Mouse (Mus musculus) activated CD4-positive, CD25-positive, alpha-beta regulatory T cell (primary cell): Measurements from ENCODE around the gene Nipsnap3a. TPM values are rescaled to one million over a fixed set of nuclear protein-coding genes. Genes with fewer than 3 reads are reported as not detected.

Experiments
- polyA plus RNA-seq, 2 experiments: library from polyadenylated mRNA; unstranded; fragments of 100-300 nt; shearing (Covaris generic); gene quantifications; one replicate each; pipeline ENCODE4 v1.2.1; 2017

Gene Nipsnap3a
- under 1 TPM in 1 of 2 experiments, not detected in 1; 0.66 TPM for polyA plus RNA-seq

GRCm38 (mm10) chr4:52989248-52989647 is at the start of gene Nipsnap3a:
Nipsnap3a (plus strand) TSS chr4:52989272.

DNA sequence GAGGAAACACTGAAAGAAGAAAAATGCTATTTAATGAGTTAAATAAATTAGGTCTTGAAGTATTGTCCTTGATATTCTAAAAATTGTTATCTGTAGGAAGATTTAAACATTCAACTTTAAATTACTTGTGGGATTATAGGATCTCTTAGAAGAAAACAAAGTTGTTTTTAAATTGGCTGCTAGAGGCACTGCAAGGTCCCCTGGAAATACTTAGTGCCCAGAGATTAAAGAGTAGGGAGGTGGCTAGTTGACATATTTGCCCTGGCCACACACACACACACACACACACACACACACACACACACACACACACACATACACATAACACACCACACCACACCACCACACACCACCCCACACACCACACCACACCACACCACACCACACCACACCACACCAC is 24.8 kb upstream of the Nipsnap3a start, which contains the start of gene Olfr270:
Olfr270 (plus strand) TSS at position 301 of the 400 bp plus-strand sequence.

GRCm38 (mm10) chr4:53011732-53012361 is 22.8 kb downstream of the Nipsnap3a start, which contains the start of gene Nipsnap3b:
Nipsnap3b (plus strand) TSS chr4:53011880.

Other genes with a start within 250 kb of the Nipsnap3a start
- under 1 TPM in 1 of 2 experiments, not detected in 1; 0.10 TPM for gene Olfr275, start 174.7 kb upstream of the Nipsnap3a start, polyA plus RNA-seq
- not detected for gene Olfr273, start 130.0 kb upstream of the Nipsnap3a start, polyA plus RNA-seq
- gene Olfr272, start 70.1 kb upstream of the Nipsnap3a start, polyA plus RNA-seq = not detected
- gene Olfr270, start 24.7 kb upstream of the Nipsnap3a start, polyA plus RNA-seq = not detected
- gene Nipsnap3b, start 22.6 kb downstream of the Nipsnap3a start, polyA plus RNA-seq = 10 to 100 TPM; 66.5 to 86.9 TPM
- gene Abca1, start 170.6 kb downstream of the Nipsnap3a start, polyA plus RNA-seq = 10 to 100 TPM in 1 of 2 experiments, 1 to 10 TPM in 1; 3.2 to 19.1 TPM